Mouse (Mus musculus) adrenal gland, postnatal 14 days (tissue): Measurements from ENCODE around the gene Macrod1. TPM values are rescaled to one million over a fixed set of nuclear protein-coding genes. Genes with fewer than 3 reads are reported as not detected.
A peak's percentile ranks its signal among the peaks of the same experiment; 100 is the strongest.
"Not testable (repeated sequence)": the region's sequence is repeated elsewhere in the genome, so short reads cannot be mapped to it uniquely, and the experiment has no call there.

ENCODE experiments used
- DNase-seq: peaks from one replicate; pipeline ENCODE4 v3.0.0; 2021; ENCODE audit warnings: mixed read lengths
- long read RNA-seq, 2 experiments: library from polyadenylated mRNA; stranded (forward); transcript quantifications; one replicate each; pipeline ENCODE4 v2.0.0; 2021
- total RNA-seq: library from RNA; stranded (reverse); gene quantifications from 2 replicates; pipeline ENCODE4 v1.2.3, GENCODE M21; 2021

Gene Macrod1
- 118 and 138 TPM in 2 replicates for total RNA-seq
- long read RNA-seq, experiment 1, transcript Macrod1-201 (11 exons, 1,228 nt), result major isoform, 127 of 152 reads
- long read RNA-seq, experiment 1, partial matches to known transcripts, result 8 of 152 reads
- long read RNA-seq, experiment 1, other reads (novel, unspliced or antisense), result 17 of 152 reads
- long read RNA-seq, experiment 2, transcript Macrod1-201 (11 exons, 1,228 nt), result major isoform, 106 of 144 reads
- long read RNA-seq, experiment 2, partial matches to known transcripts, result 11 of 144 reads
- long read RNA-seq, experiment 2, other reads (novel, unspliced or antisense), result 27 of 144 reads

GRCm38 (mm10) chr19:7056248-7057087, at the start of gene Macrod1:
Macrod1 (plus strand) TSS chr19:7056810.
- peak; percentile 84 for DNase-seq

GRCm38 (mm10) chr19:7006892-7007593, 49.6 kb upstream of the Macrod1 start:
- no peak for DNase-seq

GRCm38 (mm10) chr19:7012426-7012825, 44.2 kb upstream of the Macrod1 start:
- no peak for DNase-seq

GRCm38 (mm10) chr19:7013984-7014383, 42.6 kb upstream of the Macrod1 start:
- no peak for DNase-seq

DNA sequence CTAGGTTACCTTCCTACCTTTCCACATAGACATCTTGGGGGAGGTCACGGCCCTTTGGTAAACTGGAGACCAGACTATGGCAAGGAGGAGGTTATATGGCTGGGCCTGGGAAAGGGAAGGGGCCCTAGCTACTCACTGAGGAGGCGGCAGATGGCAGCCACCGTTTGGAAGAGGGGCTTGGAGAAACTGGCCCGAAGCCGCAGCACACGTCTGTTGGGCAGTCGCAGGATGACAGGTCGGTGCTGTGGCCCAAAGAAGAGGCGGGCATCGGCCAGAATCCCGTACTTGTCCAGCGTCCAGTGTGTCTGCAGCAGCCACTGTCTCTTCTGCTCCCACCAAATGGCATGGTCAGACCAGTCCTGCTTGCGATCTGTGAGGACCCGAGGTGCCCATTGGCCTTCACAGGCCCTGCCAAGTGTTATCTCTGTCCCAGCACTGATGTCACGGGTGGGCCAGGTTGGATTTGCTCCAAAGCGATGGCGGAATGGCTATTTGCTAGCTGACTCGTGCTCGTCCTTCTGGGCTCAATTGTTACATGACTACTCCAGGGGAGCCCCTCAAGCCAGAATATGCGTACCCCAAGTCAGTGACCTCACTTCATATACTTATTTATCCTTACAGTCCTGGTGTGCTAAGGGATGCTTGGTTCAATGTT, 42.0 kb upstream of the Macrod1 start:
- DNase-seq, result no peak

GRCm38 (mm10) chr19:7017541-7018457, 38.8 kb upstream of the Macrod1 start:
- no peak for DNase-seq

DNA sequence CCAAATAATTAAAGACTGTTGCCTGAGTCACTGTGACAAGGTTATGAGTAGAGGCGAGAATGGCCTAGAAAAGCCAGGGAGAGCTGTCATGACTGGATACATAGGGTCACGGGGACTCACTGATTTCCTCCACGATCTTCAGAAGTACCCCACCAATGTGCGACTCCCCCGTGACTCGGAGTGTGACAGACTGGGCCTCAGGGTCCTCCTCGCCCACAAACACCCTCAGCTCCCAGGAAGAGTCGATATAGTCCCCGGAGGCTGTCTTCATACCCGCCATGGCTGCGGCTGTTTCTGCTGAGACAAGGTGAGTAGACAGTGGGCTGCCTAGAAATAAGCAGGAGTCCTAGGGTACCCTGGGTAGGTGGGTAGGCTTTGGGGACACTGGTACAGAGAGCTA, 38.1 kb upstream of the Macrod1 start:
- no peak for DNase-seq

GRCm38 (mm10) chr19:7019191-7019590, 37.4 kb upstream of the Macrod1 start, which contains the start of gene Fermt3:
Fermt3 (minus strand) TSS chr19:7019469.
- DNase-seq, result peak; percentile 52

DNA sequence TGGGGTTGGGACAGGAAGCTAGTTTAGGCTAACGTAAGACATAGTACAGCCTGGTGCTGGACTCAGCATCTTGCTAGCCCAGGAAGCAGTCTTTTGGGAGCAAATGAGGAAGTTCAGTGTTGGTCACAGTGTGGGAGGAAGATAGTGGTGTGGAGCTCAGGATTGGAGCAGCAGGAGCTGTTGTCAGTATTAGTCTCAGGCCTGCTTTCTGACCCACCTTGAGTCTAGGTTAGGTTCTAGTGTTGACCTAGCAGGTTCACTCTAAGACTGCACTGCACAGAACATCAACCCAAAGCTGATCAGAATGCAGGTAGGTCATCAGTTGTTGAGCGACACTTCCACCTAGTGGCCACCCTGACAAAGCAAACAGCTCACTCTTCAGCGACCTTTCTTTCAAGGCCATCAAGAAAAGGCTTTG, 36.4 kb upstream of the Macrod1 start:
- peak; percentile 80 for DNase-seq

GRCm38 (mm10) chr19:7029531-7029930, 27.1 kb upstream of the Macrod1 start:
- no peak for DNase-seq

DNA sequence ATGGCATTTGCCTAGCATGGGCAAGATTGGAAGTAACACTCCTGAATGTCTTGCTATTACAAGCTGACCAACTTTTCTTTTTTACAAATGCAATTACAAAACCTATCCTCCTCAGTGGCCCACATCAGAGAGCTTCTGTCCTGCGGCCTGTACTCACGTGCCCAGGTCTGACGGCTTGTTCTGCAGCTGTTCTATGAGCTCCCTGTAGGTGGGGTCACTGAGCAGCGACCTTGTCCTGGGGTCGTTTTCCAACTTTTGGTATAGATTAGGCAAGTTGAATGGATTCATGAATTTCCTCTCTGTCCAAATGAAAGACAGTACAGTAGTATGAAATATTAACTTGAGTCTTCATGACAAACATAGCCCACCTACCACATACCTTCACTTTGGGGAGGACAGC, 22.6 kb upstream of the Macrod1 start:
- DNase-seq, result no peak

- DNase-seq, result peak; percentile 83
Observed at GRCm38 (mm10) chr19:7039088-7039720, 17.4 kb upstream of the Macrod1 start.

DNA sequence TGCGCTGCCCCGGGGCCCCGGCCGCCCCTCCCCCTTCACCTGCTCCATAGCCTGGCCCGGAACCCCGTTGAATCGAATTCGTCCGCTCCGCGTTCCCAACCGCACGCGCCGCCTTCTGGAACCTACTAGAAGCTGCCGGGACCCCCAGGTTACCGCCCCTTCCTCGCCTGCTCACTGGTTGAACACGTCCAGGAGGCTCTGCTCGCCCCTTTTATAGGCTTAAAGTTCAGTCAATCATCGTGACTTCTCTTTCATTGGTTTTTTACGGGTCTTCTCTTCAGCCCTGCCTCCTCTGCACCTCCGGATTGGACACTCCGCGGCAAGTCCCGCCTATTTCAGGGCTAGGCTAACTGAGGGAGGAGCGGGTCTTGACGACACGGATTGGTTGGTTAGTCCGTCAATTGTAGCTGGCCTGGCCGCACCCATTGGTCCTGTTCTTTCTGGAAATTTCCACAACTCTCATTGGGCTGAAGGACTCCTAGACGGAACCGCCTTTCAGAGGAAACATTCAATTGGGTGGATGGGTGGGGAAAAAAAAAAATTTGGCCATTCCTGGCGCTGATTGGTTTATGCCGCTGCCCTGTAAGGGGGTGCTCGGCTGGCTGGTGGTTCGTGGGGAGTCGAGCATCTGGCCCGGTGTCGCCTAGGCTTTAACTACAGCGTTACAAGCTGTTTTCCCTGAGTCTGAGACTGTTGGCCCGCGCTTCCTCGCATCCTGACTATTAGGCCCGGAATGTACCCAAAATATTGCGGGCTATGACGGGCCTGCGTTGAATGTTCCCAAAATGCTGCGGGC, 16.6 kb upstream of the Macrod1 start, which contains the start of gene Stip1:
Stip1 (minus strand) TSS at position 127 of the 796 bp plus-strand sequence.
- DNase-seq, result peak; percentile 99

DNA sequence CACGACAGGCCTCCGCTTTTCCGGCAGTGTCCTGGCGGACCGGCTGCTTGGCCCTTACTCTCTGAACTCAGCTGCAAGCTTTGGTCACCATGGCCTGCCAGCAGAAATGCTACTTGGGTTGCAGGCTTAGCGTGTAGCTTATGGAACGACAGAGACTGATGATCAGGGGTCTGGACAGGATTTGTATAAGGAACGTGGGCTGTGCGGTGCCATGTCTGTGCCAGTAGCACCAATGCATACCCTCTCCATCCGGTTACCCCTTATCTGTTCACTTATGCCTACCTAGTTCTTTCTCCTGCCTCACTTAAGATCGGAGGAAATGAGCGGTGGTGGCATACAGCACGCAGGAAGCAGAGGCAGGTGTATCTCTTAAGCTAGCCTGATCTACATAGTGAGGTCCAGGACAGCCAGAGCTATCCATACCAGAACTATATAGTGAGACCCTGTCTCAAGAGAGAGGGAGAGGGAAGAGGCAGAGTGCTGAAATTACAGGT, 15.9 kb upstream of the Macrod1 start:
- no peak for DNase-seq

- DNase-seq, result no peak
Observed at GRCm38 (mm10) chr19:7041171-7041570, 15.4 kb upstream of the Macrod1 start.

GRCm38 (mm10) chr19:7044279-7044678, 12.3 kb upstream of the Macrod1 start:
- no peak for DNase-seq

GRCm38 (mm10) chr19:7044706-7045105, 11.9 kb upstream of the Macrod1 start:
- no peak for DNase-seq

DNA sequence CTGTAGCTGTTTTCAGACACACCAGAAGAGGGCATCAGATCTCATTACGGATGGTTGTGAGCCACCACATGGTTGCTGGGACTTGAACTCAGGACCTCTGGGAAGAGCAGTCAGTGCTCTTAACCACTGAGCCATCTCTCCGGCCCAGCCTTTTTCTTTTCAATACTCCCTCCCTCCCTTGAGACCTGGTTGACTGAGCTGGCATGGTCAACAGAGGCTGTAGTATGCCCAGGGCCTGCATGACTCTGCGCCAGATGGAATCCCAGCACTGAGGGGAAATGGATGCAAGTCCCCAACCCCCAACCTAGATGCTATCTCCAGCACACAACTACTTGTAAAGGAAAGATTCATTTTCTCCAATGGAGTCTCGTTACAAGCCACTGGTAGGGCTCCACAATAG, 3.2 kb upstream of the Macrod1 start:
- not testable (repeated sequence) for DNase-seq

- peak; percentile 50 for DNase-seq
Observed at GRCm38 (mm10) chr19:7054772-7055171, 1.8 kb upstream of the Macrod1 start.
